Mouse (Mus musculus) kidney, adult 2 months (tissue): ENCODE data around the gene Olfr1366. TPM values are rescaled to one million over a fixed set of nuclear protein-coding genes. Genes with fewer than 3 reads are reported as not detected.
A peak's percentile ranks its signal among the peaks of the same experiment; 100 is the strongest.

Experiments used
- DNase-seq: peaks from one replicate; pipeline ENCODE4 v3.0.0; 2021
- H3K27ac ChIP-seq: fragments of 200-500 bp; 2 replicates; pipeline ENCODE4 v1.5.1; 2012; ENCODE audit warnings: low read depth, low read length, control low read depth, inconsistent platforms; ENCODE audit not compliant: insufficient read depth
- H3K27me3 ChIP-seq: fragments of 200-500 bp; replicated peaks from 2 replicates; pipeline ENCODE4 v1.6.1; 2012; ENCODE audit warnings: mild to moderate bottlenecking, moderate library complexity, low read length, inconsistent platforms; ENCODE audit not compliant: control insufficient read depth, insufficient read depth
- H3K36me3 ChIP-seq: fragments of 200-500 bp; 2 replicates; pipeline ENCODE4 v1.6.1; 2012; ENCODE audit warnings: mild to moderate bottlenecking, moderate library complexity, low read length, inconsistent platforms; ENCODE audit not compliant: control insufficient read depth, insufficient read depth
- H3K4me1 ChIP-seq: fragments of 200-500 bp; 2 replicates; pipeline ENCODE4 v1.6.1; 2011; ENCODE audit warnings: low read length; ENCODE audit not compliant: control insufficient read depth, insufficient read depth
- H3K4me3 ChIP-seq: fragments of 200-500 bp; 2 replicates; pipeline ENCODE4 v1.5.1; 2011; ENCODE audit warnings: mild to moderate bottlenecking, low read depth, low read length, control low read depth; ENCODE audit not compliant: insufficient read depth
- CTCF ChIP-seq: fragments of 200-500 bp; conservative IDR thresholded peaks from 2 replicates; pipeline ENCODE4 v1.5.1; 2011; ENCODE audit warnings: low read depth, mild to moderate bottlenecking, control low read depth, low read length, moderate library complexity, mixed read lengths; ENCODE audit not compliant: insufficient read depth, insufficient read length
- POLR2A ChIP-seq: fragments of 200-500 bp; IDR thresholded peaks from one replicate; pipeline ENCODE4 v1.6.1; 2011; ENCODE audit warnings: low read depth, low read length, control low read depth
- WGBS: fragments of 180-500 bp; shearing (Covaris S2); methylation state at CpG from one replicate; pipeline ENCODE4 v1.1.7; 2018; 5-methylcytosine and 5-hydroxymethylcytosine counted together
- polyA plus RNA-seq: library from polyadenylated mRNA; depleted of rRNA; stranded (reverse); fragments of >200 nt; gene quantifications from 2 replicates; pipeline ENCODE4 v1.2.3, GENCODE M21; 2012; rRNA removed

Gene Olfr1366
- polyA plus RNA-seq = not detected in 2 replicates

DNA sequence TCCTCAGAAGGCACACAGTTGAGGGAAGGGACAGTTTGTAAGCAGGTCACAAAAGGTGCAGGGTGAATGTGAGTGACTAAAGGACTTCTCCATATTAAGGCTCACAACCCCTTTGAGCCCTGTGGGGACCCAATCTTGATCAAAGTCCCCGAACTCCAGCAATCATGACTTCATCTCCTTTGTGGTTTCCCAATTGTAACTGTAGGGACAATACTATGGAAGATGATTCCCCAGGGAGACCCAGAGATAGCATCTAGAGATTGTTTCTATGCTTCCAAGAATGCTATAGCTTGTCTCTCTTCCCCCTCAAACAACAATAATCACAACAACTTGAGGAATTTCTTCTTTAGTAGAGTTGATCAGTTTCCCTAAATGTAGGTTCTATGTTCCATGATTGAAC, at the start of gene Olfr1366:
Olfr1366 (minus strand) TSS at position 101 of the 400 bp plus-strand sequence.
- H3K4me1 ChIP-seq = no peaks in the 10 kb centered on the region
- no peaks in the 10 kb centered on the region for H3K36me3 ChIP-seq
- no peaks in the 10 kb centered on the region for H3K27me3 ChIP-seq
- DNase-seq = no peak
- 78% methylated on average over 1 of the region's 1 CpGs for WGBS
- H3K4me3 ChIP-seq = no peak within 1 kb of the TSS
- no peak within 1 kb of the TSS for H3K27ac ChIP-seq
- TF ChIP-seq POLR2A (no peak), CTCF (no peak)

DNA sequence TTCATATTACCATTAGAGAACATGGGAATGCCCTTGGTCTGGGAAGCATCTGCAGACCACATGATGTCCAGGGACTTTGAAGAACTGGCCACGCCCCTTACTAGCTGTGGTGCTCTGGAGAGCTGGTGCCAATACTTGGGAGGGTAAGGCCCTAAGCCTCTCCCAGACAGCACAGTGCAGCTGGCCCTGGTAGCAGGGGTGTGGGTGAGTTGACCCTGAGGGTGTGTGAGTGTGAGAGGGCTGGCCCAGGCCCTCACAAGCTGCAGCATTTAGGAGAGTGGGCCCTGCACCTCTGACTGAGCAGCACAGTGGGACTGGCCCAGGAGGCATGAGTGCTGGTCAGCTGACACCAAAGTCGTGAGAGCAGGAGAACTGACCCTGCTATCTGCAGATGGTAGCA, 49.0 kb upstream of the Olfr1366 start:
- no peaks in the 10 kb centered on the region for H3K27me3 ChIP-seq
- WGBS = 53% methylated on average over 2 of the region's 2 CpGs
- H3K27ac ChIP-seq = no peak overlapping the region
- no peak overlapping the region for H3K4me3 ChIP-seq
- no peak for DNase-seq
- TF ChIP-seq POLR2A (no peak), CTCF (no peak)
- H3K4me1 ChIP-seq = no peaks in the 10 kb centered on the region
- H3K36me3 ChIP-seq = no peaks in the 10 kb centered on the region

DNA sequence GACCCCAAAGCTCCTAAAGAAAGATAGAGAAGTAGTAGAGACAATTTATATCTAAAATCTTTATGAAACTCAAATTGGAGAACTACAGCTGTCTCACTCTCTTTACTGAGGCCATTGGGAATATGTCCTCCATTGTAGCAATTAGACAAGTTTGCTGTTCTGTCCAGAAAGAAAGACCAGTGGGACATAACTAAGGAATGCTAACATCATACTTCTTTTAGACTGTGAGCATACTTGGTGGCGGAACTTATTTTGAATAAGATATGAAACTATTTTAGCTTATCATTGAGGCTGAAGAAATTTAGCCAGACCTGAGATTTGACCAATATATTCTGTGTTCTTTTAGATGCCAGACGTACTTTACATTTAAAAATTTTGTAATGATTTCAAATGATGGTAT, 39.1 kb upstream of the Olfr1366 start, which contains the start of gene Olfr1364:
Olfr1364 (minus strand) TSS at position 101 of the 400 bp plus-strand sequence.
- Histone ChIP-seq H3K4me3 (no peak within 1 kb of the TSS), H3K27me3 (no peaks in the 10 kb centered on the region), H3K27ac (no peak within 1 kb of the TSS), H3K4me1 (no peaks in the 10 kb centered on the region), H3K36me3 (no peaks in the 10 kb centered on the region)
- 89% methylated on average over 2 of the region's 2 CpGs for WGBS
- no peak for TF ChIP-seq CTCF
- no peak for TF ChIP-seq POLR2A
- no peak for DNase-seq

DNA sequence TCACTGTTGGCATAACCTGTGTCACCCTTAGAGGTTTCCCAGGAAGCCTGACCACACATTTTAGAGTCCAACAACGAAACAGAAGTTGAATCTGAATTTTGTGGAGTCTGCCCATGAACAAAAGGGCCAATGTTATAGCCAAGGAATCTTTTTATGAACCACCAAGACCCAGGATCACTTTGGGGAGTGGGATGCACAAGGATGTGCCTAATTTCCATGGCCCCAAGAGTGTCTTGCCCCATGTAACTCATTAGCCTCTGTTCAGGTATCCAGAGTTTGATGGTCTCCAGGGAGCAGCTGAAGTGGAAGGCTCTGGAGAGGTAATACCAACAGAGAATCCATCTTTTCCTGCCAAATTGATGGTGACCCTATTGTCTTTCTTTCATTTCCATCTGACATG, 17.2 kb upstream of the Olfr1366 start, which contains the start of gene Olfr1535:
Olfr1535 (minus strand) TSS at position 101 of the 400 bp plus-strand sequence.
- TF ChIP-seq CTCF (no peak), POLR2A (no peak)
- H3K27ac ChIP-seq = no peak within 1 kb of the TSS
- no peaks in the 10 kb centered on the region for H3K27me3 ChIP-seq
- 63% methylated on average over 1 of the region's 1 CpGs for WGBS
- DNase-seq = no peak
- no peak within 1 kb of the TSS for H3K4me3 ChIP-seq
- no peaks in the 10 kb centered on the region for H3K36me3 ChIP-seq
- no peaks in the 10 kb centered on the region for H3K4me1 ChIP-seq

DNA sequence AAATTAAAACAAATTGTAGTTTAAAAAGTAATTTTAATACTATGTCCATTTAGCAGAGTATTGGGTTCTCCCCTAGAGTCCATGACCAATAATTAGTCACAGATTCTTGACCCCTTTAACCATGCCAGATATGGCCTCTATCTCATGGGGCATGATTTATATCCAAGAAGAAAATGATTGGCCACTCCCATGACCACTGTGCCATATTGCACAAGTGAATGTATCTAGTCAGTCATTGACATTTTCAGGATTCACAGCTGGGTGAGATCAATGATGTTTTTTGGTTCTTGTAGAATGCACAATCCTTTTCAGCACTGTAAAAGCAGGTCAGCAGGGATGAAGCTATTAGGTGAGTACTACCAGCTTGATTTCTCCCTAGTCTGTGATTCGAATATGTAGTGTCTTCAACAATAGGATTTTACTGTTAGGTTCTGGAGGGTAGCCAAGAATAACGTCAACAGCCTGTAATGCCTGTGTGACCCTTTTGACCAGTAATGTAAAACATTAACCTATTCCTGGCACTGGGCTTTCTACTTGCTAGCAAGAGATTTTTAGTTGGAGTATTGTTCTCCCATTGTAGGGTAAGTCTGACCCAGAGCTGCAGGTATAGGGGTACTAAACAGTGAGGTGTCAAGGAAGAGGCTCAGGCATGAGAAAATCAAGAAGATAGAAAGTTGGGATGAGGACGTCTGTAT, 8.0 kb upstream of the Olfr1366 start:
- TF ChIP-seq CTCF (no peak), POLR2A (no peak)
- Histone ChIP-seq H3K27me3 (no peaks in the 10 kb centered on the region), H3K4me1 (no peaks in the 10 kb centered on the region), H3K27ac (no peak overlapping the region), H3K36me3 (no peaks in the 10 kb centered on the region), H3K4me3 (no peak overlapping the region)
- 21% methylated on average over 3 of the region's 3 CpGs for WGBS
- peak; percentile 60 for DNase-seq

DNA sequence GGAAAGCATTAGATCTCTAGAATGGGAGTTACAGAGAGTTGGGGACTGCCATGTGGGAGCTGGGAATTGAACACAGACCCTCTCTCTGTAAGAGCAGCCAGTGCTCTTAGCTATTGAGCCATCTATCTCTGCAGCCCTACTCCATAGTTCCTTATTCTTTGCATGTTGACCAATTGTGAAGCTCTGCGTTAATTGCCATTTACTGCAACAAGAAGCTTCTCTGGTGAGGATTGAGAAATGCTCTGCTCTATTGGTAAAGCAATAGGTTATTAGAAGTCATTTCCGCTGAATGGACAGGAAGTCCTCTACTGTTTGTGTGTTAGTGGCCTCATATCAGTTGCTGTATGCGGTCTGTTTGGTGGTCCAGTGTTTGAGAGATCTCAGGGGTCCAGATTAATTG, 6.9 kb upstream of the Olfr1366 start:
- 90% methylated on average over 3 of the region's 3 CpGs for WGBS
- no peaks in the 10 kb centered on the region for H3K36me3 ChIP-seq

DNA sequence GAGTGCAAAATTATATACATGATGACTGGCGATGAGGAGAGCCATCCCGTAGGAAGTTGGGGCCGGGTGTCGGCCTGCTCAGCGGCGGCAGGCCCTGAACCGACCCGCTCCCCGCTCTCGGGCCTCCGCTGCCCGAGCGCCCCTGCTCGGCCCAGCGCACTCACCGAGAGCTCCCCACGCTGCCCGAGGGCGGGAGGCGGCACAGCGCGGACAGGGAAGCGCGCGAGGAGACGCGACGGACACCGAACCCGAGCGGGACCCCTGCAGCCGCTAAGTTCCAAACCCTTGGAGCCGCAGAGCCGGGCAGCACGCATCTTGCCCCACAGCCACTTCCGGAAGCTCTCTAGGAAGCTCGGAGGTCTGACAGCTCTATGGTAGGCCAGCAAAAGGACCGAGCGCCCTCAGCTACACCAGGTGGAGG, 11.8 kb downstream of the Olfr1366 start, which contains the start of gene Zkscan8:
Zkscan8 (minus strand) TSS at position 340 of the 421 bp plus-strand sequence.
- Histone ChIP-seq H3K4me1 (no peaks in the 10 kb centered on the region; the same call in 1 of the 2 replicates), H3K27me3 (no peaks in the 10 kb centered on the region), H3K27ac (peak within 1 kb of the TSS; percentile 30; the same call in 1 of the 2 replicates), H3K4me3 (peak within 1 kb of the TSS; percentile 83), H3K36me3 (peaks cover 2% of the 10 kb centered on the region)
- DNase-seq = peak; percentile 94
- under 1% methylated on average over 39 of the region's 39 CpGs for WGBS
- TF ChIP-seq POLR2A (no peak), CTCF (no peak)

More for the DNA sequence above, 6.9 kb upstream of the Olfr1366 start:
- Histone ChIP-seq H3K4me1 (no peaks in the 10 kb centered on the region), H3K4me3 (no peak overlapping the region), H3K27ac (no peak overlapping the region), H3K27me3 (no peaks in the 10 kb centered on the region)
- TF ChIP-seq CTCF (no peak), POLR2A (no peak)
- no peak for DNase-seq

DNA sequence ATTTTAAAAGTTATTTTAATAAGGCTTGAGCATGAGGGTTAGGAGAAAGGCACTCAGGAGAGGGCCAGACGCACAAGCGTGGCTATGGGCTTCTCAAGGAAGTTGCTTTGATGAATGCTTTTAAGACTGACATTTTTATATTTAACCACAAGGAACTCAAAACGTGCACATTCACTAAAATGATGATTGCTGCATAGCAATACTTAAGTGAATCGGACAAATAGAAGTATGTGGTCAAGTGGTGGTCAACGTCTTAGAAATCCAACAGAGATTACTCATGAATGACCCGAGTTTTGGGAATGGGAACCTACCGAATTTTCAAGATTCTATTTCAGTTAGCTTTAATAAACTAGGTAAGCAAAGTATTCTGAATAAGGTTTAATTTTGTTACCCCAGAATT, 12.5 kb downstream of the Olfr1366 start:
- no peak for DNase-seq
- WGBS = 41% methylated on average over 7 of the region's 7 CpGs
- H3K27ac ChIP-seq = no peak overlapping the region
- no peaks in the 10 kb centered on the region; the same call in 1 of the 2 replicates for H3K4me1 ChIP-seq
- no peak for TF ChIP-seq CTCF
- no peak for TF ChIP-seq POLR2A
- no peaks in the 10 kb centered on the region for H3K27me3 ChIP-seq
- no peak overlapping the region for H3K4me3 ChIP-seq
- peaks cover 3% of the 10 kb centered on the region for H3K36me3 ChIP-seq
